Mouse (Mus musculus) small intestine, adult 2 months (tissue): ENCODE measurements around the gene Camk2n1.

Experiments used
- CTCF ChIP-seq: fragments of 200-500 bp; IDR thresholded peaks from 2 replicates; pipeline ENCODE4 v1.5.1; 2012; ENCODE audit warnings: low read depth, mild to moderate bottlenecking, control low read depth, inconsistent platforms, low read length, moderate library complexity, mixed read lengths; ENCODE audit not compliant: insufficient replicate concordance, insufficient read length; ENCODE audit errors: extremely low read depth
- POLR2A ChIP-seq: fragments of 200-500 bp; IDR thresholded peaks from 2 replicates; pipeline ENCODE4 v1.6.1; 2012; ENCODE audit warnings: low read depth, mild to moderate bottlenecking, control low read depth, inconsistent platforms, low read length, moderate library complexity

GRCm38 (mm10) chr4:138452306-138453096 is 1.6 kb upstream of the Camk2n1 start:
- TF ChIP-seq CTCF (no peak), POLR2A (no peak)
